Mouse (Mus musculus): ENCODE data around the gene Olfr1128.

GRCm38 (mm10) chr2:87545442-87545841 lies at the start of gene Olfr1128:
- TF ChIP-seq CTCF (IDR thresholded peaks at IDR 0.05; ENCODE audit: extremely low read depth, insufficient read depth, low read length) (no peak), POLR2A (IDR thresholded peaks at IDR 0.05; ENCODE audit: extremely low read depth, insufficient read depth, low read length) (no peak)
